Mouse (Mus musculus): ENCODE measurements around the gene Col9a1. TPM values are rescaled to one million over a fixed set of nuclear protein-coding genes. Genes with fewer than 3 reads are reported as not detected.

The Col9a1 gene
- total RNA-seq, 2 experiments from 2014 or later, result 0.76 to 1.1 TPM

DNA sequence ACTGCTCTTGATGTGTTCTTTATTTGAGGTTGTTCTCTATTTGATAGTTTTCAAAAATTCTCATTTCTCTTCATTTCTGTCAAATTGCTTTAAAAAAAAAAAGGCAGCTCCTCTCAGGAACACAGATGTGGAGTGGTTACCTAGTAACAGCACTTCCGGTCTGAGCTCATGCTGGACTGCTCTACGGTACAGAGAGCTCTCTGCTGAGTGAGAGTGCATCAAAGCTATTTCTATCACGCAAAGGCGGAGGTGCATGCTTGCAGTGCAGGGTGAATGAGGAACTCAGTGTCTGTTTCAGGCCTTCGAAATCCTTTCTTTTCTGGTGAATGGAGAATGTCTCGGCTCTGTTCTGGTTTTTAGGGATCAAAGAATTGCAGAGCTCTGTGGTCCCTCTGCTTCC lies 41.6 kb downstream of the Col9a1 start:
- DNase-seq (ENCODE audit: low spot score in 2 of 2), result no peak

DNA sequence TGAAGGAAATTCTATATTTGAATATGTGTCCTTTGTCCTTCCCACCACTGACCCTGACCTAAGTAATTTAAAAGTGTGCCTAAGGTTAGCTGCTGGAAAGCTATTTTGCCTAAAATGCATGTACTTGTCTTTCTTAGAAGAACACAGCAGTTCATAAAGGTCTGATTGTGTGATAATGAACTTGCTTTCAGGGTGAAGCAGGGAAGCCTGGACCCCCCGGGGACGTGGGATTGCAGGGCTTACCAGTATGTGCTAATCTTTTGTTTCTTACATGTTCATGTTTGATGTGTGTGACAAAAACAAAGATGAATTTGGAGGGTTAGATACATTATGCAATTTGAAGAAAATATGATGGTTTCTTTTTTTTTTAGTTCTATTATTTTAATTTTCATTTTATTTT lies 44.8 kb downstream of the Col9a1 start:
- no peak for DNase-seq (ENCODE audit: low spot score in 2 of 2)

DNA sequence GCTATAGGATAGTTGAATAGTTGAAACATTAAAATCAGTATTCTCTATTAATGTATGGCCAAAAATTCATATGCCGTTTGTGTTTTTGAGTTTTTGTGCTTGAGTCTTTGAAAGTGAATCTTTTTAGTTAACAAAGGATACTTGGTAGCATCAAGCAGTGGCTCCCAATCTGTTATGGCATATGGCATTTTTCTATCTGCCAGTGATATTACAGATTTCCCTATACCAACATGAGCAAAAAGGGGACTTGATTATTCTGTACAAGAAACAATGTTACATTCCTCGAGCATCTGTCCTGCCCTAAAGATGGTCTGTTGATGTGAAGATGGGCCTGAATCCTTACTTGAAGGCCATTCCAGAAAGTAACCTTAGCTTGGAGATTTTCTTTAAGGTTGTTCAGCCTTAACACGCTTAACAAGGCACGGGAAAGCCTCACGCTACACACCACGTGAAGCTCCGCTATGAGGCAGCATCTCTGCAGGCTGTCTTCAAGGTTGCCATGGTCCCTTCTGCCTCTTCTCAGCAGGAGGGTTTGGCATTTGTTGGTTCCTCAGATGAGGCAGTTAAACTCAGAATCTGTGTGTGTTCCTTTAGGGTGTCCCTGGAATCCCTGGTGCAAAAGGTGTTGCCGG lies 45.7 kb downstream of the Col9a1 start:
- DNase-seq (ENCODE audit: low spot score in 2 of 2), result no peak

DNA sequence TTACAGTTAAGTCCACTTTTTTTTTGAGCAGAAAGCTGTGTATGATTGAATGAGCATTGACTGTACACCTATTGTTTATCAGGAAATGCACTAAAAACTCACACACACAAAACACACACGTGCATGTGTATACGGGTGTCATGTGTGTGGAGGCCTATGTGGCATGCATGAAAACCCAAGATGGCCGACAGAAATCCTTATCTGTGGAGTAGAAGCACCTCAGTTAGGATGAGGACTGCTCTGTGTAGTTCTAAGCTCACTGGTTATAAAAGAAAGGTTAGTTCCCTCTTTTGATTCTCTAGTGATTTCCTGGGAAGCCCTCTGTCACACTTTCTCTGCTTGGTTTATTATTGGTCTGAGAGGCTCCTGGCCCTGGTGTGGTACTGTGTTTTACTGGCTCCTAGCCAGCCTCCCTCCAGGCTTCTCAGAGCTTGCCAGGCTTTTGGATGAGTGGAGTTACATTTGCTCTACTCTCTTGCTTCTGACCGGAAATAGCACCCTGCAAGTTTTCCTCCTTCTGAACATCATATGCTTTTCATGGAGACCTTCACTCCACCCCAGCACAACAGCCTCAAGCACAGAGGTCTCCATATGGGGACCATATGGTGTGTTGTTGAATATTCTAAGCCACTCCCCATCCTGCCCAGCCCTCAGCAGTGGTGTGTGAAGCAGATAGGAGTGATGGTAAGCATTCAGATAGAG lies 48.6 kb downstream of the Col9a1 start:
- DNase-seq (ENCODE audit: low spot score in 2 of 2), result no peak

DNA sequence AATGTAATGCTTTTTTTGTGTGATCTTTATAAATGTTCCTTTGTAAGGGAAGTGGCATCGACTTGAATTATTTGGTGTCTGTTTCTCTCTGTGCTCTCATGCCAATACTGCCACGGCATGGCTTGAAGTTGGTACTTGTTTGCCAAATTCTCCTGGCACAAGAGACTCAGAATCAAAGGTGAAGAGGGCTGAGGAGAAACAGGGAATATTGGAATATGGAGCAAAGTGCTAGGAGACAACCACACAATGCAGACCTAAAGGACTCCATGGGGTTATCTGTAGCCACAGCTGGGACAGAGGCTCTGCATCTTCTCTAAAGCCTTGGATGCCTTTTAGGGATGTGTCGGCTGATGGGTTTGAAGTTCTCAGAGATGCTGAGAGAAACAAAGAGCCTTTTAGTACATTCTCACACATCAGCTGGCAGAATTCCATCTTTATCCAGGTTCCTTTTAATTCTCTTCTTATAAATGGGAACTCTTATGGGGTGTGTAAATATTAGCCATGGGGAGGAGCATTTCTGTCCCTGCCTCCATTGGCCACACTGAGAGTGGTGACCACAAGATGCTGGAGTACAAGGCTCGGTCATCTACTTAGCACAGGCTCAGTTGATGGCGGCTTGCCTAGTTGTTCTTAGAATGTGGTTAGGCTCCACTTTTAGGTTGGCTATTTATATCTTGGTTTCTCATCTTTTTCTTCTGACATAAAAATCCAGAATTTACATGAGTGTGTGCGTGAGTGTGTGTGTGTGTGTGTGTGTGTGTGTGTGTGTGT lies 49.7 kb downstream of the Col9a1 start:
- no peak for DNase-seq (ENCODE audit: low spot score in 2 of 2)

DNA sequence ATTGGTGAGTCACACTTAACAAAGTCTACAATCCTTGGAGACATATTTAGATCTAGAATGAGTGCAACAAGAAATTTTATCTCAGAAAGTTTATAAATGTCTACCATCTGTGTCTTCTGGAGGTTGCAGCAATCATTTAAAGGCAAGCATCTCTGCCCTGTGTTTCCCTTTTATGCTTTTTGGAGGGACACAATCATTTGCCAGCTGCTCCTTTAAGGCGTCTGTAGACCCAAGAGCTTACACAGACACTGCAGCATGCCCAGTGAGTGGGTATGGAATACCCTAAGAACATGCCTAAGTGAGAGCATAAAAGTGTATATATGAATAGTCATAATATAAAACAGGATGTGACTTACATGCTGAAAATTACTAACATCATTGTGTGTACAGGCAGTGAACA lies 52.1 kb downstream of the Col9a1 start:
- no peak for DNase-seq (ENCODE audit: low spot score in 2 of 2)

DNA sequence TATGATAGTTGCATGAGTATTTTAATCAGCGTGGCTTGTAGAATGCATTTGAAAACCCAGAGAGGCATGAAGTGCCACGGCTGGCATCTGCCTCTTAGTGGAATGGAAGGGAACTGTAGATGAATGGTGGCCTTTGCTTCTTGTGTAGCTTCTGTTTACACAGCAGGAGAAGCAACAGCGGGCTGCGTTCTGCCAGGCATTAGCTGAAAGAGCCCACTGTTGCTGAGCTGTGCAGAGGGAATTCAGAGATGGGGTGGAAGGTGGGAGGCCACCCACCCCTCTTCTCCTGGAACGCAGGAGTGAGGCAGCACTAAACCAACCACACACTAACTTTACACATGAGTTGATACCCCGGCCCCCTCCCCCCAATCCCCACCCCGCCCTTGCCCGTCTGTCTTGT lies 53.0 kb downstream of the Col9a1 start:
- no peak for DNase-seq (ENCODE audit: low spot score in 2 of 2)

DNA sequence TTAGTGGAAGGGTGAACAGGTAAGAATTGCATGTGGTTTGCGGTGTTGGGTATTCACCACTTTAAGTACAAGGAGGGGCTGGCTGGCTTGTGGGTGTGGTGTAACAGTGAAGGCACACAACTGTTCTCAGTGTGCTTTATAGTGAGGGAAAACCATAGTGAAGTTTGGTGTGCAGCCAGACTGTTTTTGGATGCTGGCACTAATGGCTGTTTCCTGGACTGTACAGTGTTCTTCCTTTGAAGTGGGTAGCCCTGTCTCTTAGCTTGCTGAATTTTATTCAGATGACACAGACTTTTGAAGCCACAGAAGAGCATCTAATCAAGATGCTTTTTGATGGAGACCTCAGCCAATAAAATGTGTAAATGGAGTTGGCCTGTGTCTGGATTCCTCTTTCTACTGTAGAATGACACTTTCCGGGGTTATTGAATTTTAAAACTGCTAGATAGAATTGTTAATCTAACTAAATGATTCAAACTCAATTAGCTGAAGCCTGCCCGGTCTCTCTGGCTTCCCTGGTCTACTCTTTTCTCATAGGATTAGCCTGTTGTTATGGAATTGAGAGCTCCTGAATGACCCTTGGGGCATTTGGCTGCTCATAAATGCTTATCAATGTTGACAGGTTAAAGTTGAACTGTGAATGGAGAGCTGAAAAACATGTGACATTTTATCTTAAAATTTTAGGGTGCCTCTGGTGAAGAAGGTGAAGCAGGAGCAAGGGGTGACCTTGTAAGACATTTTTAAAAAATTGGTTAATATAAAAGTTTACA lies 54.3 kb downstream of the Col9a1 start:
- DNase-seq (ENCODE audit: low spot score in 2 of 2), result no peak

DNA sequence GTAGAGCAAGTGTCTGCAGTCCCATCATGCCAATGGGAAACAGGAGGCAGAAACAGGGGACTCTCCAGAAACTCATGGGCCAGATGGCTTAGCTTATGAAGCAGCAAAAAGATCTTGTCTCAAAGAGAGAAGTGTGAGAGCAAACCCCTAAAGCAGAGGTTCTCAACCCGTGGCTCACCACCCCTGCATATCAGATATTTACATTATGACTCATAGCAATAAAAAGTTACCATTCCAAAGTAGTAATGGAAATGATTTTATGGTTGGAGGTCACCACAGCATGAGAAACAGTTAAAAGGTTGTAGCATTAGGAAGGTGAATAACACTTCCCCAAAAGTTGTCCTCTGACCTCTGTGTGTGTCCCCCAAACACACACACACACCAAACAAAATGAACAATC lies 58.9 kb downstream of the Col9a1 start:
- DNase-seq (ENCODE audit: low spot score in 2 of 2), result no peak

DNA sequence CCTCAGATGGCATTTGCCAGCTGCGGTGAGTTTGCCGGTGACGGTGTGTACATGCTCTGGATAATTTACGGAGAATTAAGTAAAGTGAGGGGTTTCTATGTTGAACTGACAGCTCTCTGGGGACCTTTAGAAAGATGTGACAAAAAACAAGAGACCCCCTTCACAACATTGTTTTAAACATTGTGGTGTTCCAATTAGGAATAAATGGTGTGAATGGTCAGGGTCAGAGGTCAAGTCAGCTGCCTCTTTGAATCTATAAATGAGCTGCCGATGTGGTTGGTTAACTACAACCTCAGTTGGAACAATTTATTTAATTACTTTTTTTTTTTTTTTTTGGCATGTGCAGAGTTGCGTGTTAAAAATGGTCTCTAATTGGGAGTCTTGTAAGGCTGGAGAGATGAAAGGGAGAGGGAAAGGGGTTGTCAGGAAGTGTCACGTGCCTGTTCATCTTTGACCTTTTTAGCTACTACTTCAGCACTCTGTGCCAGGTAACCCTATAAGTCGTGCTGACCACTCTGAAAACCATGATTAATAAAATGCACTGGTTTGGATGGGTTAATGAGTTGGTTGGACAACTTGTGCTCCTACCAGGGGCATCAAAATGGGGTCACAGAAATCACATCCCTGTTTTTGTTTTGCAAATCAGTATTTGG lies 62.8 kb downstream of the Col9a1 start:
- DNase-seq (ENCODE audit: low spot score in 2 of 2), result no peak

DNA sequence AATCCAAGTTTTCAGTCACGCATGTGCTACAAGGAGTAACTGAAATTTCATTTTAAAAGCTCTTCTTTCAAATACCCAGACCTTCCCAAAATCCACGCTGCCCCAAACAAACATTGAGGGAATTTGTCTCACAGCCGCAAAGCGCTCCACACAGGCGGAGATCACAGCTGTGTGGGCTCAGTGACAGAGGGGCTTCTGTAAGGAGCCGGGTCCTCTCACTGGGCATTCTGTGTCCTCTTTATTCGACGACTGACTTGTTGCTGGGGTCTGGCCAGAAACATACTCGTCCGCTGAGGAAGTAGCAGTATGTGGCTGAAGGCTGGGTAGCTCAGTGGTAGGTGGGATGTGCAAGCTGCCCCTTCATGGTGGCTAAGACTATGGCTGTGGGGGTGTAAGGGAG lies 67.5 kb downstream of the Col9a1 start:
- no peak for DNase-seq (ENCODE audit: low spot score in 2 of 2)

DNA sequence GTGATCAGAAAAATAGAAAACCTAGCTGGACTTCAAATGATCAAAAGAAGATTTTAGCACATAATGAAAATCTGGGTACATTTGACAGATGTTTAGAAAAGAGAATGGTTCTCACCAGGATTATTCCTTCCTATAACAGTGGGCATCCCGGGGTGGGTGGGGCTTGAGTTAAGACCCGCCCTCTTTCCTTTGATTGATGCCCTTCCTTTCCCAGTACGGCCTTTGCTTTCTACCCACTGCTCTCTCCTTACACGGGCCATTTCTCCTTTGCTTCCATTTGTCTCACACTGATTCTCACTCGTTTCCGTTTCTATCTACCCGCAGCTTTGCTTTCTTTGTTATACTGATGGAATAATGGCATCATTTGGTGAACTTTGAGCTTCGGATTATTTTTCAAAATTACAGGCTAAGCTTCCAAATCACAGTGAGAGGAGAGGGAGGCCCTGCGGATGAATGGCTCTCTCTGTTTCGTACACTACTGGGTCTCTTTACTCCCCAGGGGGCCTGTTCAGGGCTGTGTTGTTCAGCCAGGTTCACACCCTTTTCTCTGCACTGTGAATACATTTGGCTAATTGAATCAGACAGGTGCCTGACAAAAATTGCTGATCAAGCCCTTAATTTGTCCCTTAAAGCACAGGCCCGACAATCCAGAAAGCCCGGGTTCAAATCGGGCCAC lies 68.4 kb downstream of the Col9a1 start:
- no peak for DNase-seq (ENCODE audit: low spot score in 2 of 2)

DNA sequence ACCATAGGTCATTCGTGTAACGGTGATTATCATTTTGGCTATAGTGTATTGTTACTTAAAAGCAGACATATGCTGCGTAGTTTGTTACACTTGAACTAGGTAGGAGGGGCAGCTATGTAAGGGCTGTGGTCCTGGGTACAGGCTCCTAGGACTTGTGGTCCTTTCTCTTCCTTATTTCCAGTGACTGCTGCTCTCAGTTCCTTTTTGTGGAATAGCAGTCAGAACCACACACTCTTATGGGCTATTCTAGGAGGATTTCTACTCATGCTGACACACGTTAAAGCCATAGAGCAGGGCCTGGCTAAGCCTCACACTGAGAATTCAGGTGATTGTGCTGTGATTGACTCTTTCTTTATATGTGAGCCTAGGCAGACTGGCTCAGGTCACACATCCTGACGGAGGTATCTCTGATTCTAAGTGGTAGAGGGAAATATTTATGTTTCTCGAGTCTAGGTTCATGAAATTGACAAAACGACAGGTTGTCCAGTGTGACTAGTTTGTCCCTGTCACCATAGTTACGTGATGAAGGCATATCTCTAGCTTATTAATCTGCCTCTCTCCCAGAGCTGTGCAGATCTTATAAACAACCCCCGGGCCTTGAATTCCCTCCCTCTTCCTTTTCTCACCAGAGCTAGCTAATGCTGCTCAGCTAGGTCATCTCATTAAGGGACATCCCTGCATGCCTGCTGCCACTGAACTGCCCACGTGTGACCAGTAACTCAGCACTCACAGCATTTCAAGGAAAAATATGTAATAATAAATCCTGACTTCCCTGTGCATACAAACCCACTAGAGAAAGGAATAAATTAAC lies 71.1 kb downstream of the Col9a1 start:
- DNase-seq (ENCODE audit: low spot score in 2 of 2), result no peak

DNA sequence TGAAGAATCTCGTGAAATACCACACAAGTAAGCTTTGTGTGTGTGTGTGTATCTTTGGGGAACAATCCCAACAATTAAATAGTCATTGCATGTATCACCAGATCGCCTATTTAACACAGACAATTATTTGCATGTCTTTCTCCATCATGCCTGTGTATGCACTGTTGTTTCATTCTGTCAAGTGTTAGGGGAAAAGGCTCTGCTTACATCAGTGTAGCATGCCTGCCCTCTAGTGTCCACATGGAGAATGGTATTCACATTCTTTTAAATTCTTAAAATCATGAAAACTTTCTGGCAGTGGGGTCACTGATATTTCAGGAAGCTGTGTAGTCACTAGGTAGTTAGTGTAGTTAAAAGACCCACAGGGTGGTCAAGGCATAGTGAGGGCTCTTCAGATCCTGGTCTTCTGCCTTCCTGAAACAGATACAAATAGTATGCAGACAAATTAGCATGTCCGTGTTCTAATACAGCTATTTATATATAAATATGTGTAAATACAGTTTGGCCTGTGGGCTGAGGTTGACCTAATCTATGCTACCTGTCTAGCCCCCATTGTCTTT lies 71.8 kb downstream of the Col9a1 start:
- DNase-seq (ENCODE audit: low spot score in 2 of 2), result no peak

DNA sequence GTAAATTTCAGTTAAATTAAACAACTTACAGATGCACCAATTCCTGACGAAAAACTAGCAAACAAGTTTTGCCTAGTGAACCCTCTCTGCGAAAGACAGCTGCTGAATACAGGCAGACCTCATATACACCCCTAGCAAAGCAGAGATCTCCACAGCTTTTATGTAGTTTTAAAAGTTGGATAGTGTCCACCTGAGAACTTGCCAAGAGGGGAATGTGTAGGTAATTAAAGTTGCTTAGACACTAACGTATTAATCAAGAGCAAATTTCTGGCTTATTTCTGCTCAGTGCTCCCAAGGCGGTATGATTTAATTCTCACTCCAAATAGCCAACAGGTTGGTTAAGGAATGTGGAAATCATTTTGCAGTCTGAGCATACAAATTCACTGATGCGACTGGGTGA lies 80.6 kb downstream of the Col9a1 start:
- DNase-seq (ENCODE audit: low spot score in 2 of 2), result no peak

DNA sequence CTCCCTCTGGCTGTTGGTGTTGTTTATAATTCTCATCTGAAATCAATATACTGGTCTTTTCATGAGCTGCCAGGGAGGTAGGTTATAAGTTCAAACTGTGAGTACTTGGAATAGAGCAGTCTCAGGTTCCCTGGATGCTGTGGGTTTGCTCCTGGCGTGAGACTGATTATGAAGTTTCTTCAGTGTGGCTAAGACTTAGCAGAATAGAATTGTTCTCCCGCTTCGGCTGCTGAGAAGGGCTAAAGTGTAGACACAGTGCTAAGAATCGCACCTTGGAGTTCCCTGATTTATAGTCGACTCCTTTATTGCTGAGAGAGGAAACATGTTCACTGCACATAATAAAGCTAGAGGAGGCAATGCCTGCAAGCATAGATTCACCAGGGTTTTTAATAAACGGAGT lies 82.0 kb downstream of the Col9a1 start:
- no peak for DNase-seq (ENCODE audit: low spot score in 2 of 2)

DNA sequence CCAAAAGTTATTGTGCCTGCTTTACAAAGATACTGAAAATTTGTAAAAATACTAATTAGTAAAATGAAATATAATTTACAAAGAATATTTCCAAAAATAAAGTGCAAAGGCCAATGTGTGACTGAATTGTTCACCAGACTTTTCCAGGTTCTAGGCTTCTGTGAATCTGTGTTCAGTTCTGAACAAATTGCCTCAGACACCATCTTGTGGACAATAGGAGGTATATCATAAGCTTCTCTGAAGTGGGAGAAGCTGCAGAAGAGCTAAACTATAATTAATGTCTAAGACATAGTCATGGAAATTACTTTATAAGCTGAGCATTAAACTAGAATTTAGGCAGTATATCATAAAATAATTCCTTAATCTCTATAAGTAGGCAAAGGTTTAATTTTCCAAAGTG lies 83.8 kb downstream of the Col9a1 start:
- no peak for DNase-seq (ENCODE audit: low spot score in 2 of 2)

DNA sequence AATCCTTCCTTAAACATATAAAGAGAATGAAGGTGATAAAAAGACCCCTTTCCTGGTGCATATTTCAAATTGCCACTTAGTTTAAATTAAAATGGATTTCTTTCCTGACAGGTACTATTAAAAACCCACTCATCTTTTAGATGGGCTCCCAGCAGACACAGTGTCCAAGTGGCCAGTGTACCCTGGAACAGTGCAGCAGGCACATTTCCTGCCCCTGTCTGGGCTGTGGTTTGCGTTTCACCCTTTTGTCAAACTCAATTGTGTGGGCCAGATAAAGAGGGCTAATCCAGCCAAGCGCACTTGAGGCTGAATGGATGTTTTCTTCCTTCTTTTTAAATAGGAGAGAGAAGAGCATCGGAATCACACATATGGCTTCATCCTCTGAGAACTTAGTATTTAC lies 89.6 kb downstream of the Col9a1 start:
- DNase-seq (ENCODE audit: low spot score in 2 of 2), result no peak

DNA sequence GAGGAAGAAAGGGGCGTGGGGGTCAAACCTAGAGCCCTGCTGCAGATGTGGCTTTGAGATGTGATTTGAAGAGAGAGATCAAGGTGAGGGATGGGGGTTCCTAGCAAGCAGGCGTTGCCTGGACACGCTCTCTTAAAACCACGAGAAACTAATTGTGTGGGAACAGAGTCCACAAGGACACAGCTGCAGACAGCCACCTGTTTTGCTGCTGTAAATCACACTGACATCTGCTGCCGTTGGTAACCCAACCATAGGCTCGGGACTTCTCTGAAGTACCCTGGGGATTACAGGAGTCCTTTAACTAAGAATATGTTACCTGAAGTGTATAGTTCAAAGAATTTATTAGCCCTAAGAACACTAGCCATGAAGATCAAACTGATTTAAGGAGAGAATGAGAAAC lies 109.0 kb downstream of the Col9a1 start:
- DNase-seq (ENCODE audit: low spot score in 2 of 2), result no peak
